Mouse (Mus musculus): ENCODE data around the gene Selp.

DNA sequence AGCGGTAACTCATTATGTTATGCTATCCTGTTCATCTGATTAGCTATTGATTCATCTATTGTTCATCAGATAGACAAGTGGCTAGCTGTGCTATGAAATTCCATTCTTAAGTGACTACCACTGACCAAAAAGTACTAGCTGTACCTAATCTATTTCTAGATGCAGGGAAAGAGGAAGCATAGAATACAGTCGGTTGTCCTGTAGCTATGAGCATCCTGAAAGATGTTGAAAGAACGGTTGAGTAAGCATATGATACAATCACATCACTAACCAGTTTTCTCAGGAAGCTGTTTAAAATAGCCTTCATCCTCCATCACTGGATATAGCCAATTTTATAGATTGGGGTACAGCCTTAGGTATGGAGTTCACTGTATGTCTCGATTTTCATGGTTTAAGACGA, 27.2 kb upstream of the Selp start:
- TF ChIP-seq CTCF (IDR thresholded peaks at IDR 0.05; ENCODE audit: low read depth) (no peak), EP300 (optimal IDR thresholded peaks at IDR 0.05) (no peak)

All from stomach, postnatal 0 days (tissue).